Mouse (Mus musculus): ENCODE results near the gene Olfml3.

- TF ChIP-seq POLR2A (IDR thresholded peaks at IDR 0.05; ENCODE audit: low read depth, low read length) = no peak
- TF ChIP-seq CTCF (IDR thresholded peaks at IDR 0.05; ENCODE audit: borderline replicate concordance, insufficient read depth, low read length) = no peak
These were observed 42.5 kb upstream of the Olfml3 start for GRCm38 (mm10) chr3:103780271-103780670.

Measured in embryonic fibroblast, embryonic 13.5 days (primary cell).